Mouse (Mus musculus) c-Kit-positive CD71-positive TER-119-negative erythroid progenitor cells, embryonic 14.5 days (primary cell): Measurements from ENCODE around the gene Spin2f.
"Not testable (repeated sequence)": the region's sequence is repeated elsewhere in the genome, so short reads cannot be mapped to it uniquely, and the experiment has no call there.

Experiments
- DNase-seq: peaks from one replicate; pipeline ENCODE4 v3.0.0-alpha.2; 2013; ENCODE audit warnings: low read depth

Spin2f gene

GRCm38 (mm10) chrX:31253594-31253993 lies at the start of gene Spin2f:
Spin2f (plus strand) TSS chrX:31253894.
- not testable (repeated sequence) for DNase-seq

- DNase-seq = not testable (repeated sequence)
Observed at GRCm38 (mm10) chrX:31212136-31212535, 41.6 kb upstream of the Spin2f start.

GRCm38 (mm10) chrX:31223536-31223935 lies 30.2 kb upstream of the Spin2f start:
- DNase-seq = not testable (repeated sequence)

GRCm38 (mm10) chrX:31235088-31235487 lies 18.6 kb upstream of the Spin2f start:
- not testable (repeated sequence) for DNase-seq

GRCm38 (mm10) chrX:31241754-31242153 lies 11.9 kb upstream of the Spin2f start:
- DNase-seq = not testable (repeated sequence)
